Comparison of ENCODE assay signal across 14 mouse cellular contexts in genomic region chr1:170039402-170039801, GRCm38 (mm10).
DNase-seq lines count a peak whose midpoint lies in the region; ATAC-seq and TF ChIP-seq lines count a peak whose summit lies in the region.
"Had no signal": no experiment of that assay in that cellular context is flagged by ENCODE, and none has a peak within 500 bp of the region (broad histone marks: within the 10 kb centered on the region; RNA-seq: fewer than 3 reads in every experiment).

No protein-coding gene starts in this region.

- no peaks in the 10 kb centered on the region for H3K9me3 ChIP-seq in kidney, postnatal 0 days (replicated peaks; ENCODE audit: low read length)
- H3K9me3 ChIP-seq in kidney, embryonic 15.5 days (replicated peaks), result no peaks in the 10 kb centered on the region
- H3K9me3 ChIP-seq in stomach, postnatal 0 days (ENCODE audit: control insufficient read depth, low read length), result no peaks in the 10 kb centered on the region
- H3K9me3 ChIP-seq: forebrain, embryonic 12.5 days; hindbrain, embryonic 15.5 days; limb, embryonic 12.5 days; neural tube, embryonic 12.5 days had no signal

- no peaks in the 10 kb centered on the region for H3K4me1 ChIP-seq in heart, adult 2 months (ENCODE audit: control insufficient read depth, insufficient read depth, low read length)
- H3K4me1 ChIP-seq in kidney, postnatal 0 days (replicated peaks; ENCODE audit: insufficient read depth, low read length), result no peaks in the 10 kb centered on the region
- H3K4me1 ChIP-seq in kidney, embryonic 15.5 days, result no peaks in the 10 kb centered on the region
- H3K4me1 ChIP-seq in stomach, postnatal 0 days (replicated peaks; ENCODE audit: control insufficient read depth, insufficient read depth), result no peaks in the 10 kb centered on the region
- H3K4me1 ChIP-seq: forebrain, embryonic 12.5 days; hindbrain, embryonic 15.5 days; limb, embryonic 12.5 days; neural tube, embryonic 12.5 days had no signal

- H3K79me2 ChIP-seq in heart, adult 2 months (replicated peaks; ENCODE audit: control insufficient read depth, insufficient read depth, low read length), result no peaks in the 10 kb centered on the region

- no peaks in the 10 kb centered on the region for H3K27me3 ChIP-seq in heart, adult 2 months (ENCODE audit: control insufficient read depth, insufficient read depth, low read length)
- H3K27me3 ChIP-seq in kidney, postnatal 0 days (ENCODE audit: insufficient read depth, low read length), result no peaks in the 10 kb centered on the region
- no peaks in the 10 kb centered on the region for H3K27me3 ChIP-seq in kidney, embryonic 15.5 days
- H3K27me3 ChIP-seq in stomach, postnatal 0 days (ENCODE audit: control insufficient read depth, insufficient read depth, low read length), result no peaks in the 10 kb centered on the region
- H3K27me3 ChIP-seq: forebrain, embryonic 12.5 days; hindbrain, embryonic 15.5 days; limb, embryonic 12.5 days; neural tube, embryonic 12.5 days had no signal

- 77% methylated on average over 4 of the region's 4 CpGs for WGBS in heart, adult 2 months
- WGBS in kidney, postnatal 0 days, result 74% methylated on average over 4 of the region's 4 CpGs
- 71% methylated on average over 4 of the region's 4 CpGs for WGBS in kidney, embryonic 15.5 days
- WGBS in stomach, postnatal 0 days, result 72% methylated on average over 4 of the region's 4 CpGs

- DNase-seq in heart, adult 2 months, result no peak
- no peak for DNase-seq in heart, postnatal 36 days
- no peak for DNase-seq in kidney, postnatal 0 days (ENCODE audit: low spot score)
- peak; percentile 27 for DNase-seq in lung, postnatal 36 days
- no peak for DNase-seq in lung, postnatal 4 days
- no peak for DNase-seq in stomach, postnatal 0 days (ENCODE audit: low spot score)
- DNase-seq in gastrocnemius, postnatal 14 days, result no peak
- DNase-seq: cerebellum, adult 9-11 months; thymus, adult 2 months had no signal

- intact Hi-C loops in heart, adult 2 months (cut with DNase I), result no loop called here
- intact Hi-C loops in heart, postnatal 36 days (cut with DNase I), result no loop called here
- intact Hi-C loops in gastrocnemius, postnatal 14 days (cut with DNase I; ENCODE audit: low total_unique reads), result no loop called here

- no peak overlapping the region for H3K4me3 ChIP-seq in heart, adult 2 months
- no peak overlapping the region for H3K4me3 ChIP-seq in kidney, postnatal 0 days (replicated peaks; ENCODE audit: low read depth, low read length)
- H3K4me3 ChIP-seq in kidney, embryonic 15.5 days (replicated peaks), result no peak overlapping the region
- no peak overlapping the region for H3K4me3 ChIP-seq in stomach, postnatal 0 days (ENCODE audit: low read depth, low read length)
- H3K4me3 ChIP-seq: forebrain, embryonic 12.5 days; hindbrain, embryonic 15.5 days; limb, embryonic 12.5 days; neural tube, embryonic 12.5 days had no signal

- H3K36me3 ChIP-seq in heart, adult 2 months (ENCODE audit: control insufficient read depth, insufficient read depth, low read length), result no peaks in the 10 kb centered on the region
- H3K36me3 ChIP-seq in kidney, postnatal 0 days (ENCODE audit: insufficient read depth, low read length), result no peaks in the 10 kb centered on the region
- H3K36me3 ChIP-seq in kidney, embryonic 15.5 days, result no peaks in the 10 kb centered on the region
- H3K36me3 ChIP-seq in stomach, postnatal 0 days (ENCODE audit: control insufficient read depth, insufficient read depth, low read length), result no peaks in the 10 kb centered on the region
- H3K36me3 ChIP-seq: forebrain, embryonic 12.5 days; hindbrain, embryonic 15.5 days; neural tube, embryonic 12.5 days had no signal

- peak; percentile 36 for TF ChIP-seq CTCF in heart, adult 2 months (IDR thresholded peaks at IDR 0.05)
- TF ChIP-seq CTCF in kidney, postnatal 0 days (IDR thresholded peaks at IDR 0.05; ENCODE audit: low read depth), result peak; percentile 38; the same call in 1 of the 2 replicates
- TF ChIP-seq CTCF in stomach, postnatal 0 days (IDR thresholded peaks at IDR 0.05; ENCODE audit: low read depth), result peak; percentile 49

- H3K9ac ChIP-seq in heart, adult 2 months (ENCODE audit: low read depth, low read length), result no peak overlapping the region
- H3K9ac ChIP-seq in kidney, postnatal 0 days (ENCODE audit: low read depth, low read length), result no peak overlapping the region
- H3K9ac ChIP-seq in kidney, embryonic 15.5 days, result no peak overlapping the region
- no peak overlapping the region for H3K9ac ChIP-seq in stomach, postnatal 0 days (ENCODE audit: low read length)
- H3K9ac ChIP-seq: forebrain, embryonic 12.5 days; hindbrain, embryonic 15.5 days; limb, embryonic 12.5 days; neural tube, embryonic 12.5 days had no signal

- no peak for TF ChIP-seq POLR2A in heart, adult 2 months (IDR thresholded peaks at IDR 0.05; ENCODE audit: insufficient read depth, low read depth, low read length)

- no peak for TF ChIP-seq EP300 in heart, adult 2 months (IDR thresholded peaks at IDR 0.05; ENCODE audit: insufficient read depth, low read depth, low read length)
- TF ChIP-seq EP300 in stomach, postnatal 0 days (optimal IDR thresholded peaks at IDR 0.05), result no peak

- no peak overlapping the region for H3K4me2 ChIP-seq in kidney, postnatal 0 days (ENCODE audit: low read length)
- H3K4me2 ChIP-seq in kidney, embryonic 15.5 days, result no peak overlapping the region
- no peak overlapping the region for H3K4me2 ChIP-seq in stomach, postnatal 0 days (replicated peaks; ENCODE audit: low read depth)
- H3K4me2 ChIP-seq: forebrain, embryonic 12.5 days; hindbrain, embryonic 15.5 days; limb, embryonic 12.5 days; neural tube, embryonic 12.5 days had no signal

- ATAC-seq in kidney, postnatal 0 days (replicated peaks; ENCODE audit: low FRiP score, low read depth), result no peak
- no peak for ATAC-seq in kidney, embryonic 15.5 days (replicated peaks; ENCODE audit: low FRiP score)
- no peak for ATAC-seq in stomach, postnatal 0 days (ENCODE audit: low FRiP score, low TSS enrichment)

- H3K27ac ChIP-seq in heart, adult 2 months, result no peak overlapping the region
- H3K27ac ChIP-seq in kidney, postnatal 0 days, result no peak overlapping the region
- H3K27ac ChIP-seq in kidney, embryonic 15.5 days, result no peak overlapping the region
- no peak overlapping the region for H3K27ac ChIP-seq in stomach, postnatal 0 days (replicated peaks)
- H3K27ac ChIP-seq: forebrain, embryonic 12.5 days; hindbrain, embryonic 15.5 days; limb, embryonic 12.5 days; neural tube, embryonic 12.5 days had no signal
